Mouse (Mus musculus) heart, embryonic 11.5 days (tissue): ENCODE measurements around the gene Frmpd2. TPM values are rescaled to one million over a fixed set of nuclear protein-coding genes. Genes with fewer than 3 reads are reported as not detected.

Experiments used
- ATAC-seq: fragments of 200-750 bp; cut with Nextera tagmentation; replicated peaks from 2 replicates; pipeline ENCODE4 v1.8.0; 2017; ENCODE audit warnings: moderate library complexity; ENCODE audit not compliant: insufficient number of reproducible peaks, low FRiP score, low TSS enrichment
- H3K27ac ChIP-seq: fragments of 300-500 bp; sonication (generic); 2 replicates; pipeline ENCODE4 v1.5.1; 2014; ENCODE audit warnings: mild to moderate bottlenecking, low read depth, low read length
- H3K27me3 ChIP-seq: fragments of 300-500 bp; sonication (generic); 2 replicates; pipeline ENCODE4 v1.6.1; 2014; ENCODE audit warnings: mild to moderate bottlenecking, low read length, mixed read lengths; ENCODE audit not compliant: control insufficient read depth, insufficient read depth
- H3K36me3 ChIP-seq: fragments of 300-500 bp; sonication (generic); 2 replicates; pipeline ENCODE4 v1.6.1; 2014; ENCODE audit warnings: mild to moderate bottlenecking, low read length, moderate library complexity, mixed read lengths; ENCODE audit not compliant: control insufficient read depth, insufficient read depth
- H3K4me1 ChIP-seq: fragments of 300-500 bp; sonication (generic); 2 replicates; pipeline ENCODE4 v1.6.1; 2014; ENCODE audit warnings: low read length; ENCODE audit not compliant: control insufficient read depth, insufficient read depth
- H3K4me2 ChIP-seq: fragments of 300-500 bp; sonication (generic); 2 replicates; pipeline ENCODE4 v1.6.1; 2014; ENCODE audit warnings: mild to moderate bottlenecking, moderate library complexity
- H3K4me3 ChIP-seq: fragments of 300-500 bp; sonication (generic); 2 replicates; pipeline ENCODE4 v1.5.1; 2014; ENCODE audit warnings: low read depth, low read length
- H3K9ac ChIP-seq: fragments of 300-500 bp; sonication (generic); 2 replicates; pipeline ENCODE4 v1.6.1; 2014; ENCODE audit warnings: mild to moderate bottlenecking, low read depth, low read length, moderate library complexity
- H3K9me3 ChIP-seq: fragments of 300-500 bp; sonication (generic); replicated peaks from 2 replicates; pipeline ENCODE4 v1.6.1; 2016; ENCODE audit warnings: low read length; ENCODE audit not compliant: control insufficient read depth
- WGBS: fragments of 180-500 bp; shearing (Covaris S2); extraction: QIAGEN DNeasy Blood & Tissue Kit; methylation state at CpG from one replicate; pipeline ENCODE4 v1.1.7; 2014; ENCODE audit not compliant: insufficient replicate concordance; 5-methylcytosine and 5-hydroxymethylcytosine counted together
- polyA plus RNA-seq: library from polyadenylated mRNA; unstranded; fragments of >200 nt; fragmentation: Nextera tagmentation; extraction: Ambion mirVana; gene quantifications from 2 replicates; pipeline ENCODE4 v1.2.1, GENCODE M21; 2014

The Frmpd2 gene
- polyA plus RNA-seq, 1 experiment from 2014 or later: 0.11 TPM

DNA sequence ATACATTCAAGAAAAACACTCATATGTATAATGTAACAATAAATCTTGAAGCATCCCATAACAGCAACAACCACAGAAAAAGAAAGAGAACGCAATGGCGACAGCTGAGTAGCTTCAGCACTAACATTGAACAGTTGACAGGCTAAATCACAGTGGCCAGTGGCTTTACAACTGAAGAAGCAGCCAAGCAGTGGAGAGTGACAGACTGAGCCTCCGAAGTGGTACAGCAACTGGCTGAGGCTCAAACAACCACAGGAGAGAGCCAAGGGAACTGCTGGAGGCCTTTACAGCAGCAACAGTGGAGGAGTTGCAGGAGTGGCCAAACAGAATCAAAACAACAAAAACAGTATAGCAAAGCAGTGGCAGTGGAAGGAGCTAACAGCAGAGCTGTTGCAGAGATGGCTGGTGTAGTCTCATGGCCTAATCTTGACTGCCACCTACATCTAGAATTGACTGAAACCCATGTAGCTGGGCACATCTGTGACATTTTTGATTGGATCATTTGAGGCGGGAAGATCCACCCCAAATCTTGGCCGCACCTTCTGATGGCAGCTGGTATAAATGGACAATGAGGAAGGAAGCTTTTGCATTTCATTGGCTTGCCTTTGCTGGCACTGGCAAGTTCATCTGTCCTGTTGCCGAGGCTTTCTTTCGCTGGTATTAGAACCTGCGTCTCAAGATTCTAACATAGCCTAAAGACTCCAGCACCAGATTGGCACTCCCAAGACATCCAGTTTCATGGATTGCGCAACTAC lies 127.1 kb downstream of the Frmpd2 start:
- WGBS: 80% methylated on average over 9 of the region's 9 CpGs

DNA sequence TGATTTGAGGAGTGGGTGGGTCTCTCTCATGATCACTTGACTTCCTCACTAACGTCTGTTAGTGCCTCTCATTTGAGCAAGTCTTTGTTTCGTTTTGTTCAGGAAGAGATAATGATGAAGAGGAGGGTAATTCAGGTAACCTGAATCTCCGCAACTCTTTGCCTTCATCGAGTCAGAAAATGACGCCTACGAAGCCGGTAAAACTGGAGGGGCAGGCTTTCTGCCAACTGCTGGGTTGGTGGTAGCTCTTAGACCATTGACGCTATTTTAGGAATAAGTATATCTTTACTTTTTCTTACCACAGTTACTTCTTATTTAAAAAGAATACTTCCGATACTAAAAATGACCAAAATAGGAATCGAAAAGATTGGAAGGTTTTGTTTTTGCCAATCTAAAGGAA lies 135.9 kb downstream of the Frmpd2 start:
- Histone ChIP-seq H3K27ac (no peak overlapping the region), H3K4me3 (no peak overlapping the region), H3K4me1 (no peaks in the 10 kb centered on the region), H3K4me2 (no peak overlapping the region), H3K36me3 (no peaks in the 10 kb centered on the region), H3K9ac (no peak overlapping the region), H3K9me3 (no peaks in the 10 kb centered on the region), H3K27me3 (no peaks in the 10 kb centered on the region)
- no peak for ATAC-seq
- WGBS: 86% methylated on average over 10 of the region's 10 CpGs

More for the DNA sequence above, 127.1 kb downstream of the Frmpd2 start:
- no peaks in the 10 kb centered on the region for H3K27me3 ChIP-seq
- no peak for ATAC-seq
- H3K36me3 ChIP-seq: no peaks in the 10 kb centered on the region
- H3K9me3 ChIP-seq: no peaks in the 10 kb centered on the region
- no peak overlapping the region for H3K27ac ChIP-seq
- H3K4me1 ChIP-seq: no peaks in the 10 kb centered on the region
- H3K9ac ChIP-seq: no peak overlapping the region
- no peak overlapping the region for H3K4me3 ChIP-seq
- no peak overlapping the region for H3K4me2 ChIP-seq

Other genes with a start within 250 kb of the Frmpd2 start
- gene Mapk8, start 24.5 kb upstream of the Frmpd2 start, polyA plus RNA-seq: 12.7 and 15.3 TPM in 2 replicates
- 0.07 and 0.13 TPM in 2 replicates for gene Ptpn20, start 117.5 kb downstream of the Frmpd2 start, polyA plus RNA-seq